Mouse (Mus musculus) splenic B cell, adult 2 months (primary cell): ENCODE data around the gene Guca2b.

ENCODE experiments used
- DNase-seq: peaks from one replicate; pipeline ENCODE4 v3.0.0-alpha.2; 2011; ENCODE audit warnings: low read depth, low spot score
- H3K27me3 ChIP-seq: 2 replicates; pipeline ENCODE4 v1.6.1; 2012; ENCODE audit warnings: mild to moderate bottlenecking, low read length, moderate library complexity, mixed read lengths; ENCODE audit not compliant: control insufficient read depth, poor library complexity, insufficient read depth, severe bottlenecking
- H3K36me3 ChIP-seq: 2 replicates; pipeline ENCODE4 v1.6.1; 2012; ENCODE audit warnings: mild to moderate bottlenecking, low read length, moderate library complexity, mixed read lengths; ENCODE audit not compliant: control insufficient read depth, poor library complexity, insufficient read depth, severe bottlenecking

The Guca2b gene

GRCm38 (mm10) chr4:119667454-119667853 is 8.7 kb upstream of the Guca2b start:
- Histone ChIP-seq H3K27me3 (no peaks in the 10 kb centered on the region), H3K36me3 (no peaks in the 10 kb centered on the region)
- DNase-seq: peak; percentile 78

GRCm38 (mm10) chr4:119666116-119666515 is 7.4 kb upstream of the Guca2b start:
- Histone ChIP-seq H3K27me3 (no peaks in the 10 kb centered on the region), H3K36me3 (no peaks in the 10 kb centered on the region)
- DNase-seq: no peak

GRCm38 (mm10) chr4:119665166-119665565 is 6.4 kb upstream of the Guca2b start:
- DNase-seq: no peak
- Histone ChIP-seq H3K27me3 (no peaks in the 10 kb centered on the region), H3K36me3 (no peaks in the 10 kb centered on the region)

- Histone ChIP-seq H3K27me3 (no peaks in the 10 kb centered on the region), H3K36me3 (no peaks in the 10 kb centered on the region)
- DNase-seq: peak; percentile 82
These were observed 4.8 kb upstream of the Guca2b start for GRCm38 (mm10) chr4:119663409-119664095.

- H3K27me3 ChIP-seq: no peaks in the 10 kb centered on the region
- no peaks in the 10 kb centered on the region for H3K36me3 ChIP-seq
- no peak for DNase-seq
These were observed 4.2 kb upstream of the Guca2b start for GRCm38 (mm10) chr4:119662976-119663375.

- no peak for DNase-seq
- H3K27me3 ChIP-seq: no peaks in the 10 kb centered on the region
- H3K36me3 ChIP-seq: no peaks in the 10 kb centered on the region
These were observed 3.4 kb upstream of the Guca2b start for GRCm38 (mm10) chr4:119662151-119662550.

GRCm38 (mm10) chr4:119660007-119660406 is 1.3 kb upstream of the Guca2b start:
- H3K36me3 ChIP-seq: no peaks in the 10 kb centered on the region
- no peaks in the 10 kb centered on the region for H3K27me3 ChIP-seq
- DNase-seq: no peak

GRCm38 (mm10) chr4:119658246-119658645 is 508 bp downstream of the Guca2b start:
- Histone ChIP-seq H3K27me3 (no peaks in the 10 kb centered on the region), H3K36me3 (no peaks in the 10 kb centered on the region)
- DNase-seq: no peak

GRCm38 (mm10) chr4:119657011-119657410 is 1.7 kb downstream of the Guca2b start:
- no peak for DNase-seq
- no peaks in the 10 kb centered on the region for H3K36me3 ChIP-seq
- no peaks in the 10 kb centered on the region for H3K27me3 ChIP-seq

GRCm38 (mm10) chr4:119642666-119643065 is 16.1 kb downstream of the Guca2b start:
- DNase-seq: peak; percentile 19

GRCm38 (mm10) chr4:119638656-119639055 is 20.1 kb downstream of the Guca2b start:
- DNase-seq: no peak
- no peaks in the 10 kb centered on the region for H3K36me3 ChIP-seq
- H3K27me3 ChIP-seq: no peaks in the 10 kb centered on the region

More at GRCm38 (mm10) chr4:119642666-119643065, 16.1 kb downstream of the Guca2b start:
- no peaks in the 10 kb centered on the region for H3K36me3 ChIP-seq
- H3K27me3 ChIP-seq: no peaks in the 10 kb centered on the region

GRCm38 (mm10) chr4:119637946-119638345 is 20.8 kb downstream of the Guca2b start:
- H3K27me3 ChIP-seq: no peaks in the 10 kb centered on the region
- H3K36me3 ChIP-seq: no peaks in the 10 kb centered on the region
- no peak for DNase-seq

GRCm38 (mm10) chr4:119637176-119637845 is 21.4 kb downstream of the Guca2b start, which contains the start of gene Guca2a:
Gene Guca2a, plus strand, starts transcription at chr4:119637704.
- Histone ChIP-seq H3K36me3 (no peaks in the 10 kb centered on the region), H3K27me3 (no peaks in the 10 kb centered on the region)
- no peak for DNase-seq

GRCm38 (mm10) chr4:119636731-119637130 is 22.0 kb downstream of the Guca2b start:
- H3K27me3 ChIP-seq: no peaks in the 10 kb centered on the region

GRCm38 (mm10) chr4:119635686-119636085 is 23.1 kb downstream of the Guca2b start:
- no peaks in the 10 kb centered on the region for H3K36me3 ChIP-seq
- H3K27me3 ChIP-seq: no peaks in the 10 kb centered on the region
- DNase-seq: no peak

More at GRCm38 (mm10) chr4:119636731-119637130, 22.0 kb downstream of the Guca2b start:
- H3K36me3 ChIP-seq: no peaks in the 10 kb centered on the region
- no peak for DNase-seq
